Mouse (Mus musculus): ENCODE measurements around the gene Hprt. TPM values are rescaled to one million over a fixed set of nuclear protein-coding genes. Genes with fewer than 3 reads are reported as not detected.

Hprt gene
- polyA plus RNA-seq, 1 experiment from 2014 or later = 196 TPM

DNA sequence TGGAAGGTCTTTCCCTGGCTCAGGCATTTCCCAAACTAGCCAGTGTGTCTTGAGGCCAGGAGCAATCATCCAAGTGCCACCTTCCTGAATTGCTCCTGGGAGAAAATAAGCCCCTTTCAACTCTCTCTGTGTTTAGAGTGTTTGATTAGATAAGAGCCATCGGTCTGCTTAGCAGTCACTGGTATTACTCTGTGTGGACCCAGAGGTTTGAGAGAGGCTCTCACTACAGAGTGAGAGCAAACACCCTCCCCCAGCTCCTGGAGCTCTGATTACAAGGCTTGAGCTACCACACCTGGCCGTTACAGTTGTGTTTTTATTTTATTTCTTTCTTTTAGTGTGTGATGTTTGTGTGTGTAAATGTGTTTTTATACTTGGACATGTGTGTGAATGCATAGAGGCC, 59.0 kb downstream of the Hprt start:
- peaks cover 6% of the 10 kb centered on the region; the same call in 1 of the 2 replicates for H3K4me1 ChIP-seq (replicated peaks; ENCODE audit: insufficient read depth, low read length)
- H3K4me3 ChIP-seq (replicated peaks; ENCODE audit: low read depth, low read length) = no peak overlapping the region
- no peak for DNase-seq (ENCODE audit: low spot score)
- no peak overlapping the region for H3K9ac ChIP-seq (ENCODE audit: low read depth, low read length)
- 35% methylated on average over 2 of the region's 2 CpGs for WGBS
- H3K36me3 ChIP-seq (ENCODE audit: insufficient read depth, low read length) = no peaks in the 10 kb centered on the region
- H3K4me2 ChIP-seq (ENCODE audit: low read length) = no peak overlapping the region
- no peak for TF ChIP-seq CTCF (IDR thresholded peaks at IDR 0.05; ENCODE audit: low read depth)
- H3K9me3 ChIP-seq (replicated peaks; ENCODE audit: low read length) = no peaks in the 10 kb centered on the region
- H3K27me3 ChIP-seq (ENCODE audit: insufficient read depth, low read length) = no peaks in the 10 kb centered on the region
- no peak overlapping the region for H3K27ac ChIP-seq
- no peak for ATAC-seq (replicated peaks; ENCODE audit: low FRiP score, low read depth)

DNA sequence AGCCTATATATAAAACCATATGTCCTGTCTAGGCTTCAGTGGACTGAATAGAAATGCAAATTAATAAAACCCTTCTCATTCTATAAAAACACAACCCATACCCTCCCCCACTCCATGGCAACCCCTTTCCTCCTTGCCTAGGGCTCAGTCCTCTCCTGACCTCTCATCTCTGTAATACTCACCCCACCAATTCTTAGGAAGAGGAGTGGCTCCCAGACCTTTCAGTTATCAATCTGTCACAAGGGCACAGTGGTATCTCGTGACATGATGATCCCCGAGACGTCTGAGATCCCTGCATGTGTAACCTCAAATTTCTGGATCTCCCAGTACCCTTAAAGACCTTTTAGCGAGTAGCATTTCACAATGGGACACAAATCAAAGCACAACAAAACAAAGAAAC, 61.3 kb downstream of the Hprt start:
- H3K27me3 ChIP-seq (ENCODE audit: insufficient read depth, low read length) = no peaks in the 10 kb centered on the region
- no peak overlapping the region for H3K4me3 ChIP-seq (replicated peaks; ENCODE audit: low read depth, low read length)
- no peak overlapping the region for H3K9ac ChIP-seq (ENCODE audit: low read depth, low read length)
- H3K4me2 ChIP-seq (ENCODE audit: low read length) = no peak overlapping the region
- no peak overlapping the region for H3K27ac ChIP-seq
- 48% methylated on average over 4 of the region's 4 CpGs for WGBS
- no peak for DNase-seq (ENCODE audit: low spot score)
- no peak for ATAC-seq (replicated peaks; ENCODE audit: low FRiP score, low read depth)
- no peak for TF ChIP-seq CTCF (IDR thresholded peaks at IDR 0.05; ENCODE audit: low read depth)
- no peaks in the 10 kb centered on the region for H3K36me3 ChIP-seq (ENCODE audit: insufficient read depth, low read length)
- peaks cover 9% of the 10 kb centered on the region; the same call in 1 of the 2 replicates for H3K4me1 ChIP-seq (replicated peaks; ENCODE audit: insufficient read depth, low read length)
- no peaks in the 10 kb centered on the region for H3K9me3 ChIP-seq (replicated peaks; ENCODE audit: low read length)

GRCm38 (mm10) chrX:53050353-53050752, 62.4 kb downstream of the Hprt start:
- DNase-seq (ENCODE audit: low spot score) (peak; percentile 65), ATAC-seq (replicated peaks; ENCODE audit: low FRiP score, low read depth) (peak; percentile 55)
- WGBS = 17% methylated on average over 9 of the region's 9 CpGs
- Histone ChIP-seq H3K4me3 (replicated peaks; ENCODE audit: low read depth, low read length) (peak overlapping the region; percentile 20), H3K36me3 (ENCODE audit: insufficient read depth, low read length) (no peaks in the 10 kb centered on the region), H3K9me3 (replicated peaks; ENCODE audit: low read length) (no peaks in the 10 kb centered on the region), H3K27me3 (ENCODE audit: insufficient read depth, low read length) (no peaks in the 10 kb centered on the region), H3K4me1 (replicated peaks; ENCODE audit: insufficient read depth, low read length) (peaks cover 7% of the 10 kb centered on the region; the same call in 1 of the 2 replicates), H3K9ac (ENCODE audit: low read depth, low read length) (peak overlapping the region; percentile 32; the same call in 1 of the 2 replicates), H3K4me2 (ENCODE audit: low read length) (peak overlapping the region; percentile 46), H3K27ac (peak overlapping the region; percentile 47; the same call in 1 of the 2 replicates)
- no peak for TF ChIP-seq CTCF (IDR thresholded peaks at IDR 0.05; ENCODE audit: low read depth)

GRCm38 (mm10) chrX:53052652-53053500, 64.9 kb downstream of the Hprt start:
- H3K4me2 ChIP-seq (ENCODE audit: low read length) = peak overlapping the region; percentile 34
- no peak overlapping the region for H3K4me3 ChIP-seq (replicated peaks; ENCODE audit: low read depth, low read length)
- no peak overlapping the region for H3K9ac ChIP-seq (ENCODE audit: low read depth, low read length)
- H3K36me3 ChIP-seq (ENCODE audit: insufficient read depth, low read length) = no peaks in the 10 kb centered on the region
- H3K9me3 ChIP-seq (replicated peaks; ENCODE audit: low read length) = no peaks in the 10 kb centered on the region
- H3K27me3 ChIP-seq (ENCODE audit: insufficient read depth, low read length) = no peaks in the 10 kb centered on the region
- H3K4me1 ChIP-seq (replicated peaks; ENCODE audit: insufficient read depth, low read length) = 0 out of 2 replicates have a peak, but pooled peaks cover 3% of the 10 kb centered on the region
- ATAC-seq (replicated peaks; ENCODE audit: low FRiP score, low read depth) (no peak; the same call in 1 of the 2 replicates), DNase-seq (ENCODE audit: low spot score) (peak; percentile 78)
- TF ChIP-seq CTCF (IDR thresholded peaks at IDR 0.05; ENCODE audit: low read depth) = no peak
- H3K27ac ChIP-seq = no peak overlapping the region
- 29% methylated on average over 13 of the region's 13 CpGs for WGBS

- H3K27ac ChIP-seq = 0 out of 2 replicates have a peak overlapping the region, but pooled peaks have one; percentile 8
- TF ChIP-seq CTCF (IDR thresholded peaks at IDR 0.05; ENCODE audit: low read depth) = no peak
- H3K9me3 ChIP-seq (replicated peaks; ENCODE audit: low read length) = no peaks in the 10 kb centered on the region
- 0 out of 2 replicates have a peak overlapping the region, but pooled peaks have one; percentile 7 for H3K4me3 ChIP-seq (replicated peaks; ENCODE audit: low read depth, low read length)
- peak overlapping the region; percentile 37 for H3K4me2 ChIP-seq (ENCODE audit: low read length)
- 0 out of 2 replicates have a peak, but pooled peaks cover 3% of the 10 kb centered on the region for H3K4me1 ChIP-seq (replicated peaks; ENCODE audit: insufficient read depth, low read length)
- ATAC-seq (replicated peaks; ENCODE audit: low FRiP score, low read depth) (no peak), DNase-seq (ENCODE audit: low spot score) (no peak)
- H3K9ac ChIP-seq (ENCODE audit: low read depth, low read length) = no peak overlapping the region
- no peaks in the 10 kb centered on the region for H3K36me3 ChIP-seq (ENCODE audit: insufficient read depth, low read length)
- 43% methylated on average over 5 of the region's 5 CpGs for WGBS
- no peaks in the 10 kb centered on the region for H3K27me3 ChIP-seq (ENCODE audit: insufficient read depth, low read length)
These were observed 65.9 kb downstream of the Hprt start for GRCm38 (mm10) chrX:53053885-53054284.

- Histone ChIP-seq H3K36me3 (ENCODE audit: insufficient read depth, low read length) (no peaks in the 10 kb centered on the region), H3K9ac (ENCODE audit: low read depth, low read length) (peak overlapping the region; percentile 83), H3K4me3 (replicated peaks; ENCODE audit: low read depth, low read length) (peak overlapping the region; percentile 64), H3K9me3 (replicated peaks; ENCODE audit: low read length) (no peaks in the 10 kb centered on the region), H3K27ac (peak overlapping the region; percentile 93; the same call in 1 of the 2 replicates), H3K4me2 (ENCODE audit: low read length) (peak overlapping the region; percentile 63), H3K27me3 (ENCODE audit: insufficient read depth, low read length) (no peaks in the 10 kb centered on the region), H3K4me1 (replicated peaks; ENCODE audit: insufficient read depth, low read length) (0 out of 2 replicates have a peak, but pooled peaks cover 3% of the 10 kb centered on the region)
- ATAC-seq (replicated peaks; ENCODE audit: low FRiP score, low read depth) (no peak), DNase-seq (ENCODE audit: low spot score) (peak; percentile 57)
- TF ChIP-seq CTCF (IDR thresholded peaks at IDR 0.05; ENCODE audit: low read depth) = no peak
- 22% methylated on average over 9 of the region's 9 CpGs for WGBS
These were observed 67.8 kb downstream of the Hprt start for GRCm38 (mm10) chrX:53055771-53056170.
